Mouse (Mus musculus) bone marrow macrophage, adult 2 months (primary cell): Measurements from ENCODE around the gene Siva1. TPM values are rescaled to one million over a fixed set of nuclear protein-coding genes. Genes with fewer than 3 reads are reported as not detected.

ENCODE experiments used
- H3K27ac ChIP-seq: 2 replicates; pipeline ENCODE4 v1.5.1; 2012; ENCODE audit warnings: low read depth, low read length; ENCODE audit not compliant: insufficient read depth
- H3K4me1 ChIP-seq: 2 replicates; pipeline ENCODE4 v1.6.1; 2012; ENCODE audit warnings: low read length; ENCODE audit not compliant: control insufficient read depth, insufficient read depth
- H3K4me3 ChIP-seq: 2 replicates; pipeline ENCODE4 v1.5.1; 2012; ENCODE audit warnings: mild to moderate bottlenecking, low read length, moderate library complexity; ENCODE audit not compliant: insufficient read depth
- CTCF ChIP-seq: IDR thresholded peaks from 2 replicates; pipeline ENCODE4 v1.5.1; 2012; ENCODE audit warnings: low read depth, mild to moderate bottlenecking, low read length, moderate library complexity
- POLR2A ChIP-seq: IDR thresholded peaks from 2 replicates; pipeline ENCODE4 v1.6.1; 2012; ENCODE audit warnings: mild to moderate bottlenecking, low read depth, low read length, borderline replicate concordance
- polyA plus RNA-seq: library from polyadenylated mRNA; stranded (reverse); fragments of >200 nt; gene quantifications from 2 replicates; pipeline ENCODE4 v1.2.4, GENCODE M21; 2012; ENCODE audit not compliant: missing spikeins, insufficient read depth, insufficient read length

The Siva1 gene
- polyA plus RNA-seq: 34.9 and 52.4 TPM in 2 replicates

DNA sequence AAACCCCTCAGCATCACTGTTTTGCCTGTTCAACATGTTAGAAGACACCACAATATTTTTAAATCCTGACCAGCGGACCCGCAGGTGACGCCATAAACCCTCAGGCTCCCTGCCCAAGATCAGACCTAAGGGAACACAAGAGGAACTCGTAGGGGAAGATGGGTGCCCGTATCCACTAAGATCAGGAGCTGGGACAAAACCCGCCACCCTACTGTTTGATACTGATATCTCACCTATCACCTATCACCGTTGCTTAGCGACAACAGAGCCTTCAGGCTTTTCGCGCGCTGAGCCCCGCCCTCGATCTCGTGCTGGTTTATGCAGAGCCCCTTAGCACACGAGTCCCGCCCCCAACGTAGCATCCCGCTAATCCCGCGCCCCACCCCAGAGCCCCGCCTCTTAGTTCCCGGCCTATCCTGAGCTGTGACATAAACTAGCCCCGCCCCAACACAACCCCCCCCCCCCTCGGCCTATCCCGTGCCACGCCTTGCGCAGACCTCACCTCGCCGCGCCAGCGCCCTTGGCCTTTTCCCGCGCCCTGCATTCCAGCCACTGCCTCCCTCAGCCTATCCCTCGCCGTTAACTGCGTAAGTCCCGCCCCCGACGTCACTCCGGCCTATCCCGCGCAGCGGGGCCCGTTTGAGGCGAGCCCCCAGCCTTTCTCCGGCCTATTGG is at the start of gene Siva1:
TSS of gene Siva1 (plus strand) at position 500 of the 675 bp plus-strand sequence.
- H3K27ac ChIP-seq: peak within 1 kb of the TSS; percentile 49
- TF ChIP-seq CTCF: no peak
- TF ChIP-seq POLR2A: no peak
- peak within 1 kb of the TSS; percentile 97 for H3K4me3 ChIP-seq
- H3K4me1 ChIP-seq: peaks cover 17% of the 10 kb centered on the region

- no peak for TF ChIP-seq CTCF
- no peak for TF ChIP-seq POLR2A
- peak overlapping the region; percentile 86 for H3K27ac ChIP-seq
- H3K4me3 ChIP-seq: no peak overlapping the region
- H3K4me1 ChIP-seq: peaks cover 73% of the 10 kb centered on the region
Observed at GRCm38 (mm10) chr12:112594989-112595388, 49.5 kb upstream of the Siva1 start.

- TF ChIP-seq CTCF (no peak), POLR2A (no peak)
- no peak overlapping the region for H3K4me3 ChIP-seq
- H3K27ac ChIP-seq: peak overlapping the region; percentile 86
- peaks cover 67% of the 10 kb centered on the region for H3K4me1 ChIP-seq
Observed at GRCm38 (mm10) chr12:112595626-112596025, 48.9 kb upstream of the Siva1 start.

DNA sequence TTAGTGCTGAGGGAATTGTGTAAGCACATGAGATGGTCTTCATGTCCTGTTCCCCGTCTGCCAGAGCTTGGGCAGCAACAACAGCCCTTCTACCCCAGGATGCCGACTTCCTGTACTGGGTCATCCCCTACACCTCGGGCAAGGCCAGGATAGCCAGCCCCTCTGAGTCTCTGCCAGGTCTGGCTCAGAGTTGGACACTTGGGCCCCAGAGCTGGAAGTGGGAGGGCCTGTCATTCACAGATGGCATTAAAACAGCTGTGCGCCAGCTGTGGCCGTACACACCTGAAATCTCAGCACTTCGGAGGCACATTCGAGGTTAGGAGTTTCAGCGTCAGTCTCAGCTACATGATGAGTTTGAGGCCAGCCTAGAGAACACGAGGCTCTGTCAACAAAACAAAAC is 48.0 kb upstream of the Siva1 start:
- Histone ChIP-seq H3K4me1 (peaks cover 60% of the 10 kb centered on the region), H3K4me3 (no peak overlapping the region), H3K27ac (peak overlapping the region; percentile 86; the same call in 1 of the 2 replicates)
- TF ChIP-seq POLR2A (no peak), CTCF (no peak)

DNA sequence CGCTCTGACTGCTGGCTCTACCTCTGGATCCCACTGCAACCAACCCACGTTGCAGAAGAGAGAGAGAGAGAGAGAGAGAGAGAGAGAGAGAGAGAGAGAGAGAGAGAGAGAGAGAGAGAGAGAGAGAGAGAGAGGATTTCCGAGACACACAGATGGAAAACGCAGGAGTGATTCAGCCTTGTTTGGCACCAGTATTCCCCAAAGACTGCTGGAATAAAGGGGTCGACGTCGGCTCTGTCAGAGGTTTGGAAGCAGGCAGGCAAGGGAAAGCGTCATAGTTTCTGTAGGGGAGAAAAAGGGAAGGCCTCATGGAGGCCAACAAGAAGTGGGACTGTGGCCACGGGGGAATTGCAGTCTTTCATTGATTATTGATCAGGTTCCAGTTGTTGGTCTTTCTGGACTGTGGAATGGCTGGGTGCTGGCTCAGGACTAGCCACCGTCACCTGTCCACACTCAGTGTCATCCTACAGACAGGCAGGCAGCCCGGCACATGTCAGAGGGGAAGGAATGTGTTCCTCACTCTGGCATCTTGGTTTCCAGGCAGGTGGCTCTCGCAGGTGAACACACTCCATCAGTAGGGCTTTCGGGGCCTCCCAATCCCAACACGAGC is 47.5 kb upstream of the Siva1 start:
- no peak for TF ChIP-seq CTCF
- no peak for TF ChIP-seq POLR2A
- peaks cover 60% of the 10 kb centered on the region for H3K4me1 ChIP-seq
- no peak overlapping the region for H3K27ac ChIP-seq
- H3K4me3 ChIP-seq: no peak overlapping the region

DNA sequence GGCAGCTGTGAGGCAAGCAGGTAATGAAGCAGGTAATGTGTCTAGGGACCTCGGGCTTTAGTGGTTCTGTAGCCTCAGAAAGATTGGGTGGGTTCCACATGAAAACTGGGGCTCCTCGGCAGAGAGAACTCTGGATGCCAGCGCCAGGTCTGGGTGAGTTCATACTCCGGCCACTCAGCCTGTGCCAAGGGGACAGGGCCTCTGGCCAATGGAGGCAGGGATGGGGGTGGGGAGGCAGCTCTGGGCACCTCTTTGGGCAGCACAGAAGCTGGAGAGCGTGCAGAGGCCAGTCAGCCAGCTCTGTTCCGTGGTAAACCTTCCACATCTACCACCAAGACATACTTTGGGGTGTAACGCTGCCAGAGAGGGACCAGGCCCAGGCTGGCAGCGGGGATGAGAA is 46.9 kb upstream of the Siva1 start:
- Histone ChIP-seq H3K27ac (no peak overlapping the region), H3K4me1 (peaks cover 57% of the 10 kb centered on the region), H3K4me3 (no peak overlapping the region)
- TF ChIP-seq POLR2A (no peak), CTCF (no peak)

GRCm38 (mm10) chr12:112599198-112599597 is 45.3 kb upstream of the Siva1 start:
- Histone ChIP-seq H3K4me1 (peaks cover 41% of the 10 kb centered on the region), H3K4me3 (no peak overlapping the region), H3K27ac (no peak overlapping the region)
- no peak for TF ChIP-seq CTCF
- TF ChIP-seq POLR2A: no peak

DNA sequence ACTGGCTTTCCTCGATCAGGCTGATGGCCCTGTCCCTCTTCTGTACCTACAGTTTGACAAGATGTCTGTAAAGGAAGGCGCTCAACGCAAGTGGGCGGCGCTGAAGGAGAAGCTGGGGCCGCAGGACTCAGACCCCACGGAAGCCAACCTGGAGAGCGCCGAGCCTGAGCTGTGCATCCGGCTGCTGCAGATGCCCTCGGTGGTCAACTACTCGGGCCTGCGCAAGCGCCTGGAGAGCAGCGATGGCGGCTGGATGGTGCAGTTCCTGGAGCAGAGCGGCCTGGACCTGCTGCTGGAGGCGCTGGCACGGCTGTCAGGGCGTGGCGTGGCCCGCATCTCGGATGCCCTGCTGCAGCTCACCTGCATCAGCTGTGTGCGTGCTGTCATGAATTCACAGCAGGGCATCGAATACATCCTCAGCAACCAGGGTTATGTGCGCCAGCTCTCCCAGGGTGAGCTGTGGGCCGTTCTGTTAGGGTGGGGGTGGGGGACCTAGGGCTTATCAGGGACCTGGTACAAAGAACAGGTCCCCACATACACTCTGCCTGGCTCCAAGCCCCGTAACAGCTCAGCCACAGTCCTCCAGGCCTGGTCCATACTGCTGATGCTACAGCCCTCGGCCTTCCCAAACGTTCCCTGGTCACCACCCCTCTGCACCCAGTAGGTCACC is 44.4 kb upstream of the Siva1 start:
- no peak for TF ChIP-seq CTCF
- no peak overlapping the region for H3K27ac ChIP-seq
- no peak overlapping the region for H3K4me3 ChIP-seq
- peaks cover 33% of the 10 kb centered on the region for H3K4me1 ChIP-seq

DNA sequence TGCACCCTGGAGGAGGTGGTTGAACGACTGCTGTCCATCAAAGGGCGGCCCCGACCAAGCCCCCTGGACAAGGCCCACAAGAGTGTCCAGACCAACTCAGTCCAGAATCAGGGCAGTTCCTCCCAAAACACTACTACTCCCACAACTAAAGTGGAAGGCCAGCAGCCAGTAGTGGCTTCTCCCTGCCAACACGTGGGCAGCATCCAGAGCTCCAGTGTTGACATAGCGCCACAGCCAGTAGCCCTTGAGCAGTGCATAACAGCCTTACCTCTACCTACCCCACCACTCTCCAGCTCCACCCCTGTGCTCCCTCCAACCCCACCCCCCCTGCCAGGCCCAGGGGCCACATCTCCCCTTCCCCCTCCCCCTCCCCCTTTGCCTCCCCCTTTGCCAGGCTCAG is 40.5 kb upstream of the Siva1 start:
- Histone ChIP-seq H3K27ac (no peak overlapping the region), H3K4me1 (peaks cover 6% of the 10 kb centered on the region; the same call in 1 of the 2 replicates), H3K4me3 (no peak overlapping the region)
- no peak for TF ChIP-seq CTCF
- no peak for TF ChIP-seq POLR2A

DNA sequence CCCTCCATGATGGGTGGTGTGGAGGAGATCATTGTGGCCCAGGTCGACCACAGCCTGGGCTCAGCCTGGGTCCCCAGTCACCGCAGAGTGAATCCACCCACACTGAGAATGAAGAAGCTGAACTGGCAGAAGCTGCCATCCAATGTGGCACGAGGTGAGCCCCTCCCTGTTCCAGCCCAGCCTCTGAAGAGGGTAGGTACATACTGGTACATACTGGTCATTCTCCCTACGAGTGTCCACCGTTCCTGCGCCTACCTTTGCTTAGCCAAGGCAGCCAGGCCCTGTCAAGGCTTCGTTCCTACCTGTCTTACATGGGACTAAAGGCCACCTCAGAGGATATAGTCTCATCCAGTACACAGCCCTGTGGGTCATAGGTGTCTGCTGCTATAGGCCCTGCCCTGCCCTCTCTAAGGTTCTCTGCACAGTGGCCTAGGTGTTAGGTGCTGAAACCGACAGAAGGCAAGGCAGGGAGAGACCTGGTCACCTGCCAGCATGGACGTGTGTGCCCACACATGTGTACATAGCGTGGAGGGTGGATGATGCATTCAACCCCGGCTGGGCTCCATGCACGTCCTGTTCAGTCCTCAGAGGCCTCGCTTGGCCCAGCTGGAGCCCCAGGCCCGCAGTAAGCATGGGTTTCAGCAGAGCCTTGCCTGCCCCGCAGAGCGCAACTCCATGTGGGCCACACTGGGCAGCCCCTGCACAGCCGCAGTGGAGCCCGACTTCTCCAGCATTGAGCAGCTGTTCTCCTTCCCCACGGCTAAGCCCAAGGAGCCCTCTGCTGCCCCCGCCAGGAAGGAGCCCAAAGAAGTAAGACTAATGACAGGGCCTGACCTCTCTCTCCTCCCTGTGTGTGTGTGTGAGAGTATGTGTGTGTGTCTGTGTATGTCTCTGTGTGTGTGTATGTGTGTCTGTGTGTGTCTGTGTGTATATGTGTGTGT is 39.5 kb upstream of the Siva1 start:
- no peak overlapping the region for H3K4me3 ChIP-seq
- H3K27ac ChIP-seq: no peak overlapping the region
- TF ChIP-seq CTCF: no peak
- no peak for TF ChIP-seq POLR2A
- no peaks in the 10 kb centered on the region for H3K4me1 ChIP-seq
